Mouse (Mus musculus) liver, embryonic 11.5 days (tissue): Measurements from ENCODE around the gene Ptprd. TPM values are rescaled to one million over a fixed set of nuclear protein-coding genes. Genes with fewer than 3 reads are reported as not detected.

Experiments used
- ATAC-seq: fragments of 200-750 bp; cut with Nextera tagmentation; replicated peaks from 2 replicates; pipeline ENCODE4 v1.8.0; 2017; ENCODE audit warnings: moderate number of reproducible peaks, mild to moderate bottlenecking, moderate TSS enrichment, moderate library complexity; ENCODE audit not compliant: low FRiP score
- DNase-seq: peaks from one replicate; pipeline ENCODE4 v3.0.0-alpha.2; 2017; ENCODE audit warnings: low spot score
- H3K27ac ChIP-seq: fragments of 300-500 bp; sonication (generic); 2 replicates; pipeline ENCODE4 v1.5.1; 2014; ENCODE audit warnings: mild to moderate bottlenecking, low read depth, low read length, control low read depth
- H3K27me3 ChIP-seq: fragments of 300-500 bp; sonication (generic); replicated peaks from 2 replicates; pipeline ENCODE4 v1.6.1; 2014; ENCODE audit warnings: low read length, mixed read lengths; ENCODE audit not compliant: control insufficient read depth, insufficient read depth
- H3K36me3 ChIP-seq: fragments of 300-500 bp; sonication (generic); 2 replicates; pipeline ENCODE4 v1.6.1; 2014; ENCODE audit warnings: mild to moderate bottlenecking, low read length, moderate library complexity, mixed read lengths; ENCODE audit not compliant: control insufficient read depth, insufficient read depth
- H3K4me1 ChIP-seq: fragments of 300-500 bp; sonication (generic); replicated peaks from 2 replicates; pipeline ENCODE4 v1.6.1; 2014; ENCODE audit warnings: low read length, mixed read lengths; ENCODE audit not compliant: control insufficient read depth, insufficient read depth
- H3K4me2 ChIP-seq: fragments of 300-500 bp; sonication (generic); 2 replicates; pipeline ENCODE4 v1.6.1; 2014; ENCODE audit warnings: mild to moderate bottlenecking, control low read depth, moderate library complexity
- H3K4me3 ChIP-seq: fragments of 300-500 bp; sonication (generic); 2 replicates; pipeline ENCODE4 v1.5.1; 2014; ENCODE audit warnings: low read depth, low read length, control low read depth
- H3K9ac ChIP-seq: fragments of 300-500 bp; sonication (generic); 2 replicates; pipeline ENCODE4 v1.6.1; 2014; ENCODE audit warnings: low read depth, low read length, control low read depth
- H3K9me3 ChIP-seq: fragments of 300-500 bp; sonication (generic); 2 replicates; pipeline ENCODE4 v1.6.1; 2016; ENCODE audit warnings: low read length, inconsistent platforms, mixed read lengths; ENCODE audit not compliant: control insufficient read depth
- WGBS: fragments of 180-500 bp; shearing (Covaris S2); extraction: QIAGEN DNeasy Blood & Tissue Kit; methylation state at CpG from one replicate; pipeline ENCODE4 v1.1.7; 2014; 5-methylcytosine and 5-hydroxymethylcytosine counted together
- polyA plus RNA-seq: library from polyadenylated mRNA; unstranded; fragments of >200 nt; fragmentation: Nextera tagmentation; extraction: Ambion mirVana; gene quantifications from 2 replicates; pipeline ENCODE4 v1.2.1, GENCODE M21; 2014

Ptprd gene
- polyA plus RNA-seq, 1 experiment from 2014 or later = 8.4 TPM

- Histone ChIP-seq H3K27ac (no peak overlapping the region), H3K36me3 (no peaks in the 10 kb centered on the region), H3K4me3 (no peak overlapping the region), H3K27me3 (no peaks in the 10 kb centered on the region), H3K4me2 (no peak overlapping the region), H3K4me1 (no peaks in the 10 kb centered on the region), H3K9ac (no peak overlapping the region), H3K9me3 (no peaks in the 10 kb centered on the region)
- ATAC-seq = no peak
- DNase-seq = no peak
- WGBS = 84% methylated on average over 4 of the region's 4 CpGs
These were observed 2190.1 kb downstream of the Ptprd start for GRCm38 (mm10) chr4:76021670-76022069.

GRCm38 (mm10) chr4:76015026-76015425 lies 2196.7 kb downstream of the Ptprd start:
- H3K27ac ChIP-seq = no peak overlapping the region
- no peaks in the 10 kb centered on the region for H3K4me1 ChIP-seq
- 86% methylated on average over 3 of the region's 3 CpGs for WGBS
- H3K4me3 ChIP-seq = no peak overlapping the region
- no peak for ATAC-seq
- no peak overlapping the region for H3K4me2 ChIP-seq
- no peaks in the 10 kb centered on the region for H3K36me3 ChIP-seq
- no peak for DNase-seq
- no peak overlapping the region for H3K9ac ChIP-seq
- no peaks in the 10 kb centered on the region for H3K9me3 ChIP-seq
- H3K27me3 ChIP-seq = no peaks in the 10 kb centered on the region

- no peaks in the 10 kb centered on the region for H3K27me3 ChIP-seq
- no peak overlapping the region for H3K27ac ChIP-seq
- no peaks in the 10 kb centered on the region for H3K4me1 ChIP-seq
- no peak overlapping the region for H3K4me3 ChIP-seq
- no peak for ATAC-seq
- no peaks in the 10 kb centered on the region for H3K36me3 ChIP-seq
- no peak for DNase-seq
- 58% methylated on average over 3 of the region's 3 CpGs for whole genome bisulfite sequencing
- H3K9ac ChIP-seq = no peak overlapping the region
- H3K4me2 ChIP-seq = no peak overlapping the region
- no peaks in the 10 kb centered on the region for H3K9me3 ChIP-seq
These were observed 2197.5 kb downstream of the Ptprd start for GRCm38 (mm10) chr4:76014151-76014840.

GRCm38 (mm10) chr4:76008580-76008979 lies 2203.2 kb downstream of the Ptprd start:
- H3K4me3 ChIP-seq = no peak overlapping the region
- no peaks in the 10 kb centered on the region for H3K27me3 ChIP-seq
- ATAC-seq (no peak), DNase-seq (no peak)
- H3K9ac ChIP-seq = no peak overlapping the region
- 84% methylated on average over 4 of the region's 4 CpGs for WGBS
- H3K36me3 ChIP-seq = no peaks in the 10 kb centered on the region
- H3K9me3 ChIP-seq = no peaks in the 10 kb centered on the region
- no peak overlapping the region for H3K4me2 ChIP-seq
- H3K4me1 ChIP-seq = no peaks in the 10 kb centered on the region
- no peak overlapping the region for H3K27ac ChIP-seq

- no peak overlapping the region for H3K27ac ChIP-seq
- WGBS = 83% methylated on average over 3 of the region's 3 CpGs
- ATAC-seq (no peak), DNase-seq (no peak)
- H3K27me3 ChIP-seq = no peaks in the 10 kb centered on the region
- H3K4me2 ChIP-seq = no peak overlapping the region
- H3K9ac ChIP-seq = no peak overlapping the region
- H3K36me3 ChIP-seq = no peaks in the 10 kb centered on the region
- H3K4me1 ChIP-seq = no peaks in the 10 kb centered on the region
- no peak overlapping the region for H3K4me3 ChIP-seq
- H3K9me3 ChIP-seq = no peaks in the 10 kb centered on the region
These were observed 2204.5 kb downstream of the Ptprd start for GRCm38 (mm10) chr4:76007219-76007618.

- Histone ChIP-seq H3K27me3 (no peaks in the 10 kb centered on the region), H3K9ac (no peak overlapping the region), H3K36me3 (no peaks in the 10 kb centered on the region), H3K4me3 (no peak overlapping the region), H3K4me2 (no peak overlapping the region), H3K4me1 (no peaks in the 10 kb centered on the region), H3K27ac (no peak overlapping the region), H3K9me3 (no peaks in the 10 kb centered on the region)
- WGBS = 28% methylated on average over 3 of the region's 3 CpGs
- ATAC-seq (no peak), DNase-seq (no peak)
These were observed 2205.0 kb downstream of the Ptprd start for GRCm38 (mm10) chr4:76006717-76007116.

- Histone ChIP-seq H3K27me3 (no peaks in the 10 kb centered on the region), H3K4me2 (no peak overlapping the region), H3K9ac (no peak overlapping the region), H3K36me3 (no peaks in the 10 kb centered on the region), H3K4me1 (no peaks in the 10 kb centered on the region), H3K27ac (no peak overlapping the region), H3K9me3 (no peaks in the 10 kb centered on the region), H3K4me3 (no peak overlapping the region)
- DNase-seq (no peak), ATAC-seq (no peak)
- 80% methylated on average over 2 of the region's 2 CpGs for WGBS
These were observed 2207.6 kb downstream of the Ptprd start for GRCm38 (mm10) chr4:76004161-76004560.

- Histone ChIP-seq H3K4me3 (no peak overlapping the region), H3K36me3 (no peaks in the 10 kb centered on the region), H3K4me1 (no peaks in the 10 kb centered on the region), H3K27ac (no peak overlapping the region), H3K4me2 (no peak overlapping the region), H3K27me3 (no peaks in the 10 kb centered on the region), H3K9ac (no peak overlapping the region), H3K9me3 (no peaks in the 10 kb centered on the region)
- DNase-seq (no peak), ATAC-seq (no peak)
- 87% methylated on average over 2 of the region's 2 CpGs for WGBS
These were observed 2211.5 kb downstream of the Ptprd start for GRCm38 (mm10) chr4:76000258-76000657.

GRCm38 (mm10) chr4:75995841-75996240 lies 2215.9 kb downstream of the Ptprd start:
- no peak for ATAC-seq
- WGBS = 65% methylated on average over 4 of the region's 4 CpGs

More at GRCm38 (mm10) chr4:75995841-75996240, 2215.9 kb downstream of the Ptprd start:
- Histone ChIP-seq H3K27me3 (no peaks in the 10 kb centered on the region), H3K4me3 (no peak overlapping the region), H3K4me2 (no peak overlapping the region), H3K4me1 (no peaks in the 10 kb centered on the region), H3K9me3 (no peaks in the 10 kb centered on the region), H3K9ac (no peak overlapping the region), H3K27ac (no peak overlapping the region), H3K36me3 (no peaks in the 10 kb centered on the region)
- no peak for DNase-seq
